Mouse (Mus musculus) lung, adult 18-20 months (tissue): Measurements from ENCODE around the gene Pan2.
A peak's percentile ranks its signal among the peaks of the same experiment; 100 is the strongest.
"Not testable (repeated sequence)": the region's sequence is repeated elsewhere in the genome, so short reads cannot be mapped to it uniquely, and the experiment has no call there.

Source experiments
- DNase-seq, 2 experiments: peaks; one replicate each; pipeline ENCODE4 v3.0.0; 2022; ENCODE audit warnings: mixed read lengths in 2 of 2

The Pan2 gene

DNA sequence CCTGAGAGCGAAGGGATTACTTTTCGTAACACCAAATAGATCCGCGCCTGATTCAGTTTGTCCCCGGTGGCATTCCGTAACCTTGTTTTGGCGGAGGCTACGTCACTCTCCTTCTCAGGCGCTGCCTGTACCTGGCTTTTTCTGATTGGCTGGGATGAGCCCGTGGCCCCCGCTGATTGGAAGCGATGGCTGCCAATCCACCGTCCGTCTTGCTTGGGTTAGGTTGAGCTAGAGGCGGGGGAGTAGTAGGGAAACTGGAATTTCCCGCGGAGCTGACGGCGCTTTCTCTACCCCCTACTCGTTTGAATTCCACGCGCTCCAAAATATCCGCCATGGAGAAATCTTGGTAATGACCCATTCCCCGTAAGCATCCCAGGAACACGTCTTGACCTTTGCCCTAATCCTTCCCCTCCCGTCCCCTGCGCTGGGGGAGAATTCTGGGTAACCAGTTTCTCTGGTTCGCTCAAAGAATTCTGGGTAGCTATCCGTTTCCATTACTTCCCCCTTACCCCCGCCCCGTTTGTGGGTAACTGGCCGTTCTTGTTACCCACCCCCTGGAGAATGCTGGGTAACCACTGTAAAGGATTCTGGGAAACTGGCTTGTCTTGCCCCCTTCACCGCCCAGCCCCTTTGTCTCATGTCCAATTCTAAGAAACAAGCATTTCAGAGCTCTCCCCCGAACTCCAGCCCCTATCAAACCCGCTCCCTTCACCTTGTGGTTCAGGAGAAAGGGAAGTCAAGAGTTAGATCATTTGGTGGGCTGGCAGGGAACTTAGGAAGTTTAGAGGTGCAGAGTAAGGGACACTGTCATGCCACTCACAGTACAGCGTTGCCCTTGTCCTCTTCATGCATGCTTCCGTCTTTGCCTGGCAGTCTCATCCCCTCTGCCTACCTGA lies at the start of gene Pan2:
Pan2 (plus strand) TSS at position 210 of the 896 bp plus-strand sequence.
- peak; percentile 100 for DNase-seq

GRCm38 (mm10) chr10:128253677-128254255 lies 49.4 kb upstream of the Pan2 start, which contains the start of gene Apon:
Apon (plus strand) TSS chr10:128254096.
- DNase-seq, result no peak

DNA sequence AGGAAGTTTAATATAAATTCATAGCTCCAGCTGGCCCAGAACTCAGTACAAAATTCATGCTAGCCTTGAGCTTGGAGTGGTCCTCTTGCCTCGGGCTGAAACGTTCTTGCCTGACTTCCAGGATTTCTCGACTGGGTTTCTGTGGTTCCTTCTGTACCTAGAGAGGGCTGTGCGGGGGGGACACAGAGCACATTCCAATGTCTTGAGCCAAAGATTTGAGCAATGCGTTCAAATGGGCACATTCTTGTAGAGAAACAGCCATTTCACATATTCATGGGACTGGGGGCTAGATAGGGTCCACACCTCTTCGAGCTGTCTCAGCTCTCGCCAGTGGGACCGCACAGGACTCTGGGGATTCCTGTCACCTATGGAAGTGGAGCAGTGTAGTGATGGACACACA lies 47.2 kb upstream of the Pan2 start:
- no peak for DNase-seq

DNA sequence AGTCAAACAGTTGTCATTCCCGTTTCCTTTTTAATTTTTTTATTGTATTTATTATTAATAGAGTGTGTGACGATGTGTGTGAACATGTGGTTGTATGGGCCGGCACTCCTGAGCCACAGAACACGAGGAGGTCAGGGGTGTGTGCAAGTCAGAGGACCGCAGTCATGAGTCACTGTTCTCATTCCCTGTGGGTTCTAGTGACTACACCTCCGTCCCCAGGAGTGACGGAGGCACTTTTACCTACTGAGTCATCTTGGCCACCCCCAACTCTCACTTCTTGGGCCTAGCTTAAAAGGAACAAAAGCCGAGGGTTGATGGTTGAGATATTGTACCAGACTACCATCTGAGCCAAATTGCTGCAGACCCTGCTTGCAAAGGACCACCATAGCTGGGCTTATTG lies 46.8 kb upstream of the Pan2 start:
- no peak for DNase-seq

DNA sequence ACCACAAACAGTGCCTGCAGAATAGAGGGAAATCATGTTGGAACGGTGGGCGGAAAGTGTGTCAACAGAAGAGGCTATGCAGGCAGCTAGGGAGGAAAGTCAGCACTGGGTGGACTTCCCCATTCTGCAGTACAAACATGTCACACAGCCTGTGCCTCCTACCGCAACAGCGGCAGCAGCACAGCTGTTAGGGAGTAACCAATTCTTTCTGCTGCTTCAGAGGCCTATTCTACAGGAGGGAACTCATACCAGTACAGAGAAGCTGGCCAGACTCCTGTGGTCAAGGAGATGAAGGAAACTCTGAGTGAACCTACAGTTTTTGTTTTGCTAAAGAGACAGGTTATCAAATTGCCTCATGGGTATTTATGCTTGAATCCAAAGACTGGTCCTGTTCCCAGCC lies 44.2 kb upstream of the Pan2 start:
- peak in 1 of 2 experiments; percentile 29 for DNase-seq

DNA sequence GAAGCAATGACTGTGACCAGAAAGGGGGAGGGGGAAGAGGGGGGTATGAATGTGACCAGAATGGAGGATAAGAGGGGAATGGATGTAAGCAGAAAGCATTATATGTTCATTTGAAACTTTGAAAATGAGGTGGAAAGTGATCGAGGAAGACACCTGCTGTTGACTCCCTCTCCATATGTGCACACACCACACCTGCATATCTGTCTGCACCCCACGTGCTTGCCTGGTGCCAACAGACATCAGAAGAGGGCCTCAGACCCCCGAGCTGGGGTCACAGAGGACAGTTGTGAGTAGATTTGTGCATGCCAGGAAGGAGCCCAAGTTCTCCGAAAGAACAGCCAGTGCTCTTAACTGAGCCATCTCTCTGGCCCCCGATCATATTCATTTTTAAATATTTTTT lies 43.2 kb upstream of the Pan2 start:
- DNase-seq, result no peak

DNA sequence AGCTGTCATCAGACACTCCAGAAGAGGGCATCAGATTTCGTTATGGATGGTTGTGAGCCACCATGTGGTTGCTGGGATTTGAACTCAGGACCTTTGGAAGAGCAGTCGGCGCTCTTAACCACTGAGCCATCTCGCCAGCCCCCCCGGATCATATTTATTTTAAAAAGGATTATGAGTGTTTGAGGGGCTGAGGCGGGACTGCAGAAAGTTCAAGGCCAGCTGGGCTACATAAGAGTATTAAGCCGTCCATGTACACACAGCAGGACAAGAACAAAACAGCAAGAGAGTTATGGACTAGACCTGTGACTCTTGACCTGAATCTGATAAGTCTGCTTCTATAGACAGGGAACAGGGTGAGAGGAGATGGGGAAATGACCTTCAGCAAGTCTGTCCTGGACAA lies 42.8 kb upstream of the Pan2 start:
- DNase-seq, result not testable (repeated sequence)

DNA sequence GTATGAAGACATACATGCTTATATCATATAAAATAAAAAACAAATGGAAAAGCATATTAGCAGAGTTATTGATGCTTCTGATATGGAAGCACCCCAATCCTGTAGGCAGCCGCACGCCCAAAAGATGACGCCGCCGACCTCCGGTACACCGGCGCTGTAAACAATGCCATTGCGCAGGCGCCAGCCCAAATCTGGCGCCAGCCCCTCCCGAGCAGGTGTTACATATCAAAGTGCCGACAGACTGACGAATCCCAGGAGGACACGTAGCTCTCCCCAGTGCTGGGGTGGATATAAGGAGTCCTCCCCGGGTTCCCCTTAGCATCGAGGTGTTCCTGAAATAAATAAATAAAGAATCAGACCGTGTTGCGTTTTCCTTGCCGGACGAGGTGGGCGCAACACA lies 40.8 kb upstream of the Pan2 start:
- DNase-seq, result no peak

DNA sequence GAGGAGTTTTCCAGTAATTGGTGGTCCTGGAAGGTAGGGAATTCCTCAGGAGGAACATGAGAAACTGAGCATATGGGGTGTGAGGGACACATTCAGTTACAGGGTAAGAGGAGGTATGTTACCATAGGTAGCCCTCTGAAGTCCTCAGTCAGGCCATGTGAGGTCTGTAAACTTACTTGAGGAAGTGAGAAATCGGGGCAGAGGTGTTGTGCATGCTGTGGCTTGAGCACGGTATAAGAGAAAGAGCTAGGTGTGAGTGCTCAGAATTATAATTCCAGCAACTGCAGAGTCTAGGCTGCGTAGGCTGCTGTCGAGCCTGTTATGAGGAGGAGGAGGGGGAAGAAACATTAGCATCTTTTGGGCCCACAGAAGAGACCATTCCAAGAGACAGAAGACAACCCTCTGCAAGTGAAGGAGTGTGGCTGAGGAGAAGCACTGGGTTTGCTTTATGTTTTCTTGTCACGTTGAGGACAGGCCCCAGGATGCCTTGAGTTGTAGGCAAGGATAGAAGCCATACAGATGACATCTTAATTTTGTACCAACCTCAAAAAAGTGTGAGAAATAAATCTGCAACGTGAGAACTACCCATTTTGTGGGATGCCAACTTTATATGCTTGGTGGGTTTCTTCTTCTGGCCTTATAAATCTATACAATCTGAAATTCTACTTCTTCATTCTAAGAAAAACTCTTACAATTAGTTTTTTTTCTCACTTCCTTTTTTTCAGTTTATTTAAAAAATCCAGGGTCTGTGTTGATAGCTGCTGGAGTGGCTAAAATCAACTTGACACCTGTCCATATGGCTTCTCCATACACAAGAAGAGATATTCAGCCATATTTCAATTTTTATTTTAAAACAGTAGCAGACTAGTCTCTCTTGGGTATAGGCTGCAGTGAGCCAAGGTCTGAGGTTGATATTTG lies 39.5 kb upstream of the Pan2 start:
- DNase-seq, result no peak

DNA sequence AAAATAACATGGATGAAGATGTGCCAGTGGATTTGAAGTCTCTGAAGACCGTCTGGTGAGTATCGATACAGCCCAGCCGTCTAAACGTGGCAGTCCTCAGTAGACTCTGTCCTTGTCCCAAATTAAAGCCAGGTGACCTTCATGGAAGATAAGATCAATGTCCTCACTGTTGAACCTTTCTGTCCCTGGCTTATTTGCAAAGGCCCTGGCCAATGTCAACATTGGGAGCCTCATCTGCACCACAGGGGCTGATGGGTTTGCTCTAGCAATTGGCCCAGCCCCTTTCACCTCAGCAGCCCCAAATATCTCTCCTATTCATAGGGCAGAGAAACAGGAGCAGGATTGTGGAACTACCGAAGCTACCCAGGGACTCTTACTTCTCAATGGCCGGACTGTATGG lies 34.8 kb upstream of the Pan2 start, which contains the start of gene Apof:
Apof (plus strand) TSS at position 301 of the 400 bp plus-strand sequence.
- DNase-seq, result no peak

GRCm38 (mm10) chr10:128269206-128269910 lies 33.8 kb upstream of the Pan2 start:
- DNase-seq, result no peak

- DNase-seq, result peak; percentile 99
Observed at GRCm38 (mm10) chr10:128270287-128270841, 32.8 kb upstream of the Pan2 start, which contains the start of gene Stat2. Stat2 (plus strand) TSS chr10:128270559.

DNA sequence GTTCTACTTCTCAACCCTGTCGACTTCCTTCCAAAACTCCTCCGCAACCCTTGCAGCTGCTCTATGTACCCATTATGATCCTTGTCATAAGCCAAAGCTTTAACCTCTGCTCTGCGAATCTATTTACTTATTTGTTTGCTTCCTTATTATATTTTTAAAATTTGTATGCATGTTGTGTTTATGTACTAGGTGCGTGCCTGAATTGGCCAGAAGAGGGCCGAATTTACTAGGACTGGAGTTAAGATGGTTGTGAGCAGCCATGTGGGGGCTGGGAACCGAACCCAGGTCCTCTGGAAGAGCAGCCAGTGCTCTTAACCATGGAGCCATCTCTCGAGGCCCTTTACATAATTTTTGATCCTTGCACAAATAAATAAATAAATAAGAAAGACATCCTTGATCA lies 32.3 kb upstream of the Pan2 start:
- DNase-seq, result no peak

- DNase-seq, result no peak
Observed at GRCm38 (mm10) chr10:128271883-128272282, 31.3 kb upstream of the Pan2 start.

DNA sequence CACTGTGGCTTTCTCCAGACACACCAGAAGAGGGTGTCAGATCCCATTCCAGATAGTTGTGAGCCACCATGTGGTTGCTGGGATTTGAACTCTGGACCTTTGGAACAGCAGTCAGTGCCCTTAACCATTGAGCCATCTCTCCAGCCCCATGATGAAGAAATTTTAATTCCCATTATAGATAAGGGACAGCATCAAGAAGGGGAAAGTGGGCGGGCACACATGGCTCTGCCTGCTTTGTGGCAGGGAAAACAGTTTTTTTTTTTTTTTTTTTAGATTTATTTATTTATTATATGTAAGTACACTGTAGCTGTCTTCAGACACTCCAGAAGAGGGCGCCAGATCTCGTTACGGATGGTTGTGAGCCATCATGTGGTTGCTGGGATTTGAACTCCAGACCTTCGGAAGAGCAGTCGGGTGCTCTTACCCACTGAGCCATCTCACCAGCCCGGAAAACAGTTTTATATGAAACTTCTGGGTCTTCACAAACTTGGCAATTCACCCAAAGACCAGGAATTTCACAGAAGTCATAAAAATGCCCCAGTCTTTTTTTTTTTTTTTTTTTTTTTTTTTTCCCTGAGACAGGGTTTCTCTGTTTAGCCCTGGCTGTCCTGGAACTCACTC lies 30.2 kb upstream of the Pan2 start:
- not testable (repeated sequence) for DNase-seq

DNA sequence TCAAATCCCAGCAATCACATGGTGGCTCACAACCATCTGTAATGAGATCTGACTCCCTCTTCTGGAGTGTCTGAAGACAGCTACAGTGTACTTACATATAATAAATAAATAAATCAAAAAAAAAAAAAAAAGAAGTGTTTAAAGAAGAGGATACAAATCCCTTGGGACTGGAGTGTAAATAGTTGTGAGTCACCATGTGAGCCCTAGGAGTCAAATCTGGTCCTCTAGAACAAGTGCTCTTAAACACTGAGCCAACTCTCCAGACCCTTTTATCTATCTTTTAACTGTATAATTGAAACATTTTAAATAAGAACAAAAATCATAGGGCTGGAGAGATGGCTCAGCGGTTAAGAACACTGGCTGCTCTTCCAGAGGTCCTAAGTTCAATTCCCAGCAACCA lies 27.8 kb upstream of the Pan2 start:
- DNase-seq, result not testable (repeated sequence)

- DNase-seq, result no peak
Observed at GRCm38 (mm10) chr10:128278158-128278557, 25.0 kb upstream of the Pan2 start.

DNA sequence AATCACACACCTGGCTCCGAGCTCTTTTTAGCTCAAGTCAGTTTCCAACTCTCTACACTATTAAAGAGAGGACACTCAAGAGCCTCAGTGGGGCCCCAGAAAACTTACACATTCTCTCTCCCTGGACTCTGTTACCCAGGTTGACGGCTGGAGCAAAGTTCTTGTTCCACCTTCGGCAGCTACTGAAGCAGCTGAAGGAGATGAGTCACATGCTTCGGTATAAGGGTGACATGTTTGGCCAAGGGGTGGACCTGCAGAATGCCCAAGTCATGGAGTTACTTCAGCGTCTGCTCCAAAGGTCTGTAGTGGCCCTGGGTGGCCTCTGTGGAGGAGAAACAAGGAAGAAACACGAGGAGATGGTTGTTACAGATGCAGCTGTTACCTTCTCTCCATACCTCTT lies 22.2 kb upstream of the Pan2 start:
- no peak for DNase-seq

DNA sequence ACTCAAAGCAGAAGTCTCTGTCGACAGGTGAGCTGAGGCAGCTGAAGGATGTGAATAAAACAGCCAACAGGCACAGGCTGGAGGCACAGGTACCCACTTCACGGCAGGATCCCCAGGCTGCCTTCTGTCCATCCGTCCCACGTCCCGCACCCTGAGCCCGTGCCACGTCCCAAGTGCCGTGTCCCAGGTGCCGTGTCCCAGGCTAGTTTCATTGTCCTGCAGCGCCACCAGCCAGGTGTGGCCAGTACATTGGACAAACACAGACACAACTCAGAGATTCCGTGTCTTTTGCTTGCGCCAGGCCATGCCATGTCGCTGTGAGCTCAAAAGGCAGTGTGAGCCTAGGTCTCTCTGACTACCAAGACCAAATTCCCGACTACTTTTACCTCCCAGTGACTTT lies 21.5 kb upstream of the Pan2 start:
- DNase-seq, result no peak

DNA sequence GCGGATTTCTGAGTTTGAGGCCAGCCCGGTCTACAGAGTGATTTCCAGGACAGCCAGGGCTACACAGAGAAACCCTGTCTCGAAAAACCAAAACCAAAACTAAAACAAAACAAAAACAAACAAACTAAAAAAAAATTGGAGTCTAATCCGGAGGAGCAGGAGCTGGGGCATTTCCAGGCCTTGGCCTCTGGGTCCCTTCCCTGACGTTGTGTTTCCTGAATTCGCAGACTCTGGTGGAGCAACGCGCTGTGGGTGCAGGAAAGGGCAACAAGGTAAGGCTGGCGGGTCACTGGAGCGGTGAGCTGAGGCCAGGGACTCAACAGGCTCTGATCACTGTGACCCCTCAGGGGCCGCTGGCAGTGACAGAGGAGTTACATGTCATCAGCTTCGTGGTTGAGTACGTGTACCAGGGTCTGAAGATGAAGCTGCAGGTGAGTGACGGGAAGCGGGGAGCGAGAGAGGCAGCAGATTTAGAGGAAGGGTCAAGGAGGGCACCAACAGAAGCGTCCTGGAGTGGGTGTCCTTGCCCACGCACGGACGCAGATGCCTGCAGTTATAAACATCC lies 20.2 kb upstream of the Pan2 start:
- DNase-seq, result no peak
